Mouse (Mus musculus) left cerebral cortex, postnatal 14 days (tissue): Measurements from ENCODE around the gene Slmap. TPM values are rescaled to one million over a fixed set of nuclear protein-coding genes. Genes with fewer than 3 reads are reported as not detected.

ENCODE experiments used
- DNase-seq, 2 experiments: peaks; one replicate each; pipeline ENCODE4 v3.0.0; 2021 to 2022; ENCODE audit warnings: low spot score in 2 of 2, mixed read lengths in 1 of 2
- intact Hi-C: fragments of 180-260 bp; cut with DNase I; formaldehyde crosslinking; loops from one replicate; pipeline ENCODE4 v1.15.1; 2025
- total RNA-seq, 2 experiments: library from RNA; stranded (reverse); gene quantifications; 2 replicates each; pipeline ENCODE4 v1.2.3; 2021

The Slmap gene
- total RNA-seq, 2 experiments from 2014 or later: 96.4 to 106 TPM

GRCm38 (mm10) chr14:26491150-26491549 lies 43.6 kb downstream of the Slmap start:
- peak; percentile 58 to 70 for DNase-seq
- intact Hi-C loops: loop anchor here (5.0 kb wide), 1 partner anchor 41 kb away; the partner anchor contains the start of gene Slmap

DNA sequence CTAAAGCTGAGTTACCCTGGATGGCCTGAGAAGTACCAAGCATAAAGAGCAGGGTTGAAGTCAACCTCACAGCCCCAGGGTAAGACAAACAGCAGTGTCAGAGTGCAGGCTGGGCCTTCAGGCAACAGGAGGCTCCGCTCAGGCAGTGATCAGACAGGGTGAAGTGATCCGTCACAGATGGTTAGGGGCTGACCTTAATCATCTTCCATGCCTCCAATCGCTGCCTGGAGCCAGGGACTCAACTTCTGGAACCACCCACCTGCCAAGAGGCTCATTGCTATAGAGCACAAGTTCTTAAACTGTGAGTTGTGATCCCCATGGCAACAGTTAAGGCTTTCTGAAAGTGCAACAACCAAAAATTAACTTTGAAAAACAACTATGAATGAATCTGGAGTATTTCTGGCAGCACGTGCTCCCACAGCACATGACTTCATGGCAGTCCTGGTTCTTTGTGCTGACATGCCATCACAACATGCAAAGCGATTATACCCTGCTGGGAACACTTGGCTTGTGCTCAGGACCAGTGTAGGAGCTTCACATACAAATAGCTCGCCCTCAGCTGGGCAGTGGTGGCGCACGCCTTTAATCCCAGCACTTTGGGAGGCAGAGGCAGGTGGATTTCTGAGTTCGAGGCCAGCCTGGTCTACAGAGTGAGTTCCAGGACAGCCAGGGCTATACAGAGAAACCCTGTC lies 46.3 kb downstream of the Slmap start:
- peak in 1 of 2 experiments; percentile 40 for DNase-seq
- intact Hi-C loops: loop anchor here (2.0 to 10.0 kb wide), 2 partner anchors 90 to 146 kb away; partner anchors contain the start of gene Arf4

- peak; percentile 48 to 63 for DNase-seq
- intact Hi-C loops: loop anchor here (10.0 kb wide), 1 partner anchor 148 kb away; the partner anchor contains the start of gene Arf4
These were observed 48.1 kb downstream of the Slmap start for GRCm38 (mm10) chr14:26486416-26487198.

- intact Hi-C loops: loop anchor here (10.0 kb wide), 1 partner anchor 153 kb away; the partner anchor contains the start of gene Arf4
- no peak for DNase-seq
These were observed 53.3 kb downstream of the Slmap start for GRCm38 (mm10) chr14:26481457-26481856.

- DNase-seq: no peak
- intact Hi-C loops: no loop called here
These were observed 57.0 kb downstream of the Slmap start for GRCm38 (mm10) chr14:26477738-26478137.

DNA sequence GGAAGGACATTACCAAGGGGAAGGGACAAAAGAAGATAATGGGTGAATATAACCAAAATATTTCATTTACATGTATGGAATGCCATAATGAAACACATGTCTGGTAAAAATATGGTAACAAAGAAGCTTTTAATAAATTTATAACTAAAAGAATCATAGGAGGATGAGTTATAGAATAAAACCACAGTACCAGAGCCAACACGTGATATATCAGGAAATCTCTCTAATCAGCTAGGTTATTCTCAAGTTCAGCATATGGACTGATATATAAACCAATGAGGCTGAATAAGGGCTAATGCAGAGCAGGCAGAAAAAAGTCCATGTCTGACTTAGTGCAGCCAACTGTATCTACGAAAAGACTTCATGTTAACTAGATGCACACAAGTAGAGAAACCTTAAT lies 58.3 kb downstream of the Slmap start:
- intact Hi-C loops: no loop called here

GRCm38 (mm10) chr14:26467974-26468373 lies 66.8 kb downstream of the Slmap start:
- intact Hi-C loops: no loop called here
- DNase-seq: no peak

More for the DNA sequence above, 58.3 kb downstream of the Slmap start:
- DNase-seq: no peak

DNA sequence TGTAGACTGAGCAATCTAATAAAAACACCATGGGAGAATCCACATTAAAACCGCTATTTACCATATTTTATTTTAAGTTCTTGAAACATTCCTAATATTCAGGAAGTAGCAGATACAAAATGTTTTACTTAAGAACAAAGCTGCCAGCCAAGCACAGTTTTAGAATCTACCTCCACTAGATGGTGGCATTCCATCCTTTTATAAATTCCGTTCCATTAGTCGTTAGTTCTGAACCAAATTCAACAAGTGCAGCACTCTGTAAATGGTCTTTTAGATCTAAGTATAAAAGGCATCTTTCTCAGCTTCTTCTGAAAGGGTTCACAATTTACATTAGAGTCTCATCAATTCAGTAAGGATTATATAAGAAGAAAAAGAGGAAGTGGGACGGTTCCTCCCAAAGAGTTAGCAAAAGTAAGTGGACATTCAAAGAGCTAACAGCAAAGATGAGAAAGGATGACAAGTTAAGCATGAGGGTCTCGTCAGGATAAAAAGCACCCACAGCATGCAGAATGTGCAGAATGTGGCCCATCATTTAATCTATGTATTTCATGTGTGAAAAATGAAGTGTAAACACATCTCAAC lies 68.1 kb downstream of the Slmap start:
- intact Hi-C loops: no loop called here
- no peak for DNase-seq

- no peak for DNase-seq
- intact Hi-C loops: no loop called here
These were observed 68.8 kb downstream of the Slmap start for GRCm38 (mm10) chr14:26465898-26466297.

- intact Hi-C loops: no loop called here
- DNase-seq: peak; percentile 41 to 48
These were observed 75.2 kb downstream of the Slmap start for GRCm38 (mm10) chr14:26459516-26459915.

DNA sequence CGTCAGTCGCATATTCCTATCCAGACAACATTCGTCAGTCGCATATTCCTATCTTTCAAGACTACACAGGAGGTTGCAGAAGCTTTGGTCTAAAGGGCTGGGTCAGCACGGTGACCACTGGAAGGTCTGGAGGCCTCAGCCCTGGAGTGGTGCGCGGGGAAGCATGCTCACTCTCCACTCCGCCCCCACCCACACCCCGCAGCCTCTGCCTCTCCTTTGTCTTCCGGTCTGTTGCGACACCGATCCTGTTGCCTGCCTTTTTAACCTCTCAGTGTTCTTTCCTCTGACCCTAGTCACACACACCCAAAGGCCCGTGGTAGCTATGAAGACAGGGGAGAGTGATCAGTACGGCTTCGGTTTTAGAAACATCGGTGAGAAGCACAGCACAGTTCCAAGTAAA lies 79.9 kb downstream of the Slmap start:
- intact Hi-C loops: no loop called here
- DNase-seq: no peak

GRCm38 (mm10) chr14:26450036-26450800 lies 84.5 kb downstream of the Slmap start:
- no peak for DNase-seq
- intact Hi-C loops: no loop called here

- intact Hi-C loops: no loop called here
- peak in 1 of 2 experiments; percentile 21 for DNase-seq
These were observed 86.2 kb downstream of the Slmap start for GRCm38 (mm10) chr14:26448581-26448980.

DNA sequence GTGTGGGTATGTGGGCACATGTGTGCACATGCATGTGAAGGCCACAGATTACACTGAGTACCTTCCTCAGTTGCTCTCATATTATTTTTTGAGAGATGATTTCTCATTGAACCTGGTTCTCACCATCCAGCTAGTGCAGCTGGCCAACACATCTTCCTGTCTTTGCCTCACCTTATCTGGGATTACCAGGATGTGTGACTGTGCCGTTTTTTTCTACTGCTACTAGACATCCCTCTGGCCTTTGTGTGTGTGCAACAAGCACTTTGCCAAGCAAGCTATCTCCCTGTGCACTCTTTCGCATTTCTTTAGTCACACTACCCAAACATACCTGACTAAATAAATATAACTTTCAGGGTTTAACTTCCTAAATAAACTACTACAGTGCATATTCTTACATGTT lies 87.5 kb downstream of the Slmap start:
- intact Hi-C loops: no loop called here
- DNase-seq: no peak

DNA sequence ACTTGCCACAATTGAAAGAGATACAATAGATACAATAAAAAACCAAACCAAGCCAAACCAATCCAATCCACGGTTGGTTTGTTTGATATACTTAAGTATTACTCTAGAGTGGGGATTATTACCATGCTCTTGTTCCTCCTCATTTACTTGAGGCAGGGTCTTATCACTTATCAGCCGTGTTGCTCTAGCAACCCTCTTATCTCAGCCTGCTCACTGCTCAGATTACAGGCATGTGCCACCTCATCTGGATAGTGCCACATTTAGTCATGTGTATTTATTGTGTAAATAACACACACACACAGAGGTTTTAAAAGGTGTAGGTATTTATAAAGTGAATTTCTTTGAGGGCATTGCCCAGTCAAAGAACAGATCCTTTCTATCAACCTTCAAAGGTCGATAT lies 88.2 kb downstream of the Slmap start:
- intact Hi-C loops: no loop called here
- DNase-seq: no peak

- intact Hi-C loops: no loop called here
- DNase-seq: no peak
These were observed 92.2 kb downstream of the Slmap start for GRCm38 (mm10) chr14:26442534-26442933.

- no peak for DNase-seq
- intact Hi-C loops: no loop called here
These were observed 93.5 kb downstream of the Slmap start for GRCm38 (mm10) chr14:26441041-26441812.

DNA sequence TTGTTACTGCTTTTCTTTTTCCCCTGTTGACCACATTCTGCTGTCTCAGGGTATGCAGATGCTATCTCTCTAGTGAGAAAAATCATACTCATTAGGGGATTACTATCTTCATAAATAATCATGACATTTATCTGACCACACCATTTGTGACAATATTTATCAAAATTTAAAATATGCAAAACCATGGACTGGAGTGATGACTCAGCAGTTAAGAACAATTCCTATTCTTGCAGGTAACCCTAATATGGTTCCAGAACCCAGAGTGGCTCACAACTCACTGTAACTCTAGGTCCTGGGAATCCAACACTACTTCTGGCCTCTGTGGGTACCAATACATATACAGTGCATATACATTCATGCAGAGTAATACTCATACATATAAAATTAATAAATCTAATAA lies 94.7 kb downstream of the Slmap start:
- DNase-seq: no peak
- intact Hi-C loops: no loop called here

- DNase-seq: no peak
- intact Hi-C loops: no loop called here
These were observed 97.0 kb downstream of the Slmap start for GRCm38 (mm10) chr14:26437771-26438170.
